Mouse (Mus musculus) heart, postnatal 4 days (tissue): ENCODE measurements around the gene Zfp281. TPM values are rescaled to one million over a fixed set of nuclear protein-coding genes. Genes with fewer than 3 reads are reported as not detected.

Experiments
- DNase-seq: peaks from one replicate; pipeline ENCODE4 v3.0.0; 2021
- total RNA-seq, 2 experiments: library from RNA; stranded (reverse); gene quantifications; 2 replicates each; pipeline ENCODE4 v1.2.3; 2021

The Zfp281 gene
- total RNA-seq, 2 experiments from 2014 or later: 14.2 TPM

DNA sequence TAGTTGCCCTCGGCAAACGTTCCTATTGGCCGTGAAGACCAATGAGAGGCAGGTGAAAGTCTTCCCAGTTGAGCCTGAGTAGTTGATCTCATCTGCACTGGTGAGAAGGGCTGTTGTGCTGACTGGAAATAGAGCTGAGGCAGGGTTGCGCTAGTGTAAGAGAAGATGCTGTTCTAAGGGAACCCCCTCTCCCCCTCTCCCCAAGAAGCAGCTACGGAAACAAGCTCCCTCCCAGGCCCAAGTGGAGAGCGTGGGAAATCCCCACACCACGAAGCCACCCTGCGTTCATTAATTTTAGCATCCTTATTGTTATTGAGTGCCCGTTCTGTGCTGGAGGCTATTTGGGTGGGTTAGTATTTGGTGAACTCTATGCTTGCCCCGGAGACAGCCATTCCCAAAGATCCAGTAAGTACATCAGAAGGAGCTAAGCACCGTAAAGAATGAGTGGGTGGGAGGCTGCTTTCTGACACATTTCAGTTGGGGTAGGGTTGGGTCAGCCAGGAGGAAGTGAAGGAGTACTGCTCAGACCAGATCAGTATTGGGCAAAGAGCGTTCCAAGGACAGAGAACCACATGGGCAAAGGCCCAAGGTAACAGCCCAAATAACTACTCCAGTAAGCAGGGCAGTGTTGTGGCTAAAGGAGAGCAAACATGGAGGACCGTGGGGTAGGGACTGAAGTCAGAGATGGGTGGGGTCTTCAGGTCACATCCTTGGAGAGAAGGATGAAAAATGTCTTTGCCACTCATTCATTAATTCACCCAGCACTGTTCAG lies 33.9 kb downstream of the Zfp281 start:
- DNase-seq: no peak

DNA sequence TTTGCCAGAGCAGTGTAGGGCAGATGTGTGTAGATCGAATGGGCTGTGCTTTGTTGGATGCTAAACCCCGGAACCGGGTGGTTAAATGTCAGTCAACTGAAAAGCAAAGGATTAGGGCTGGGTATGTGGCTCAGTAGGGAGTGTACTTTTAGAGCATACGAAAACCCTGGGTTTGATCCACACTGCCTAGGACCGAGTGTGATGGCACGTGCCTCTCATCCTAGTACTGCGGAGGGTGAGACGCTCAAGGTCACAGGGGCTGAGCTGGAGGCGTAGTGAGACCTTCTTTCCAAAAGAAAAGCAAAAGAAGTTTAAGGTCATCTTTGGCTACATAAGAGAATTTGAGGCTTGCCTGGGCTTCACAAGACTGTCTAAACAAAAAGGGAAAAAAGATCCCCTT lies 34.6 kb downstream of the Zfp281 start:
- no peak for DNase-seq

DNA sequence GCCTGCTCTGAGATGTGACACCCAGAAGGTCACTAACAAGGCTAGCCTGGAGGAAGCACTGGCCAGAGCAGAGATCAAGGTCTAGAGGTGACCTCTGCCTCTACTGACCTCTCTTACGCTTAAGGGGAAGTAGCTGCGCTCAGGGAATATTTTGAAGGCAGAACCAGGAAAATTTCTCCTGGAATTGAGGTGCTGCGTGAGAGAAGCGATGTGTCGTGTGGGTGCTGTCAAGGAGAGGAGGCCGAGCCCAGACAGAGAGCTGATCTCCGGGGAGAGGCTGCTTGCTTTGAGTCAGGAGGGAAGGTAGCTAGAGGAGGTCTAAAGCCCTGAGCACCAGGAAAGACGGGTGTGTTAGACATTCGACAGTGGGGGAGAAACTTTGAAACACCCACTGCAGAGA lies 35.2 kb downstream of the Zfp281 start:
- DNase-seq: no peak

DNA sequence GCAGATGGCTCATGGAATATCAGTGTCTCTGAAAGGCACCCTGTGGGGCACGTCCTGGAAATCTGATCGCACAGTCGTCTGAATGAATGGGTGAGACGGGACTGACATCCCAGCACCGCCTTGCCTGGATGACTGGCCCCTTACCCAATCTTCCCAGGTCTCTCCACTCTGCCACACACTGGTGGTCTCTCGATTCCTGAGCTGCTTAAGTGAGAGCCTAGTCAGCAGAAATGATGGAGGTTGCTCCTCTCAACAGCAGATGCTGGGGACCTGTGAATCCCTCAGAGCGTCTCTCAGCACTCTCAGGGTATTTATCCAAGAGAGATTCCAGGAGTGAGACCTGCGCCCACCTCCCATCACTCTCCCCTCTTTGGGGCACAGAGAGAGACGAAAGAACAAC lies 36.8 kb downstream of the Zfp281 start:
- DNase-seq: no peak

DNA sequence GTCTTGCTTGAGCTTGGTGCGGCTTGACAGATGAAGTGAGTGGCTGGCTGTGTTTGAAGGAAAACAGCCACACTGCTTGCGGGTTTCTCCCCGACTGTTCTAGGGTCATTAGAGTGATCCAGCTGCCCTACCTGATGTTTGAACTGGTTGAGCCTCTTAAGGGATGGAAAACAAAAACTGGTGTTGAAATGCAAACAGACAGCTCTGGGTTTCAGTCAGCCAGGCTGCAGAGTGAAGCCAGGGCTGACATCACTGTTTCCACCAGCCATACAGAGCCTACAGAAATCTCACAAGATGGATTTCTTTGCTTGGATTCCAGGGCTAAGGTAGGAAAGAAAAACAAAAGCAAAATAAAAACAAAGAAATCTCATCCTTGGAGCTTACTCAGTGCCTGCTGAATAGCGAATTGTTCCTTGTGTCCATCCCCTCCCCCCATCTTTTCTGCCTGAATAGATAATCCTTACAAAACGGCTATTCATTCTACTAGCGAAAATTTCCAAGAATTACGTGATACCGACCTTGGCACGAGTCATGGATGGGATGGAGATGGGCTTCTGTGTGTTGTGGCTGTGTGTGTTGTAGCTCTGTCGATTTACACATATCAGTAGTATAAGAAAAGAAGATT lies 37.4 kb downstream of the Zfp281 start:
- DNase-seq: no peak

DNA sequence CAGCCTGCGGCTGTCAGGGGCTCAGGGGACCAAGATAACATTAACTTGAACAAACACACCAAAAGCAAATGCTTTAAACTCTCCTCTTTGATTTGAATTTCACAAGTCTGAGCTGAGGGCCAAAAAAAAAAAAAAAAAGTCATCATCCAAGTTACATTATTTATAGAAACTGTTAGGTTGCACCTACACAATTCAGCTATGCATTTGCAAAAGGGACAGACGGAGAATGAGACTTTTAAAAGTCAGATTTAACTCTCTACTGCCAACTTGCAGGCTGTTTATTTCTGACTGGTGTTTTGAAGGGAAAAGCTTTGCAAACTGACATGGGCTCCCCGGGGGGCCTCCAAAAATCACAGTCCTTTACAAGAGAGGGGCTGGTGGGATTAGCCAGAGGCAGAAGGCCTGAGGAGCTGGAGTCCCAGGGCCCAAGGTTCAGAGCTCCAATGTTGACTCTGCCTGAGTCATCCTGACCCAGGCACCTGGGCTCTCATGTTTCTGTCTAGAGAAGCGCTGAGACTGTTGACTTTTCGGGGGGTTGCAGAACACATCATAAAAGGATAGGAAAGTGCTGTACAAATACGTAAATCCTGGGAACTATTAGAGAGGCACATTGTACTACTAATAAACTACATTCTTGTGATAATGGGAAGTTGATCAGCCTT lies 40.4 kb downstream of the Zfp281 start:
- no peak for DNase-seq

DNA sequence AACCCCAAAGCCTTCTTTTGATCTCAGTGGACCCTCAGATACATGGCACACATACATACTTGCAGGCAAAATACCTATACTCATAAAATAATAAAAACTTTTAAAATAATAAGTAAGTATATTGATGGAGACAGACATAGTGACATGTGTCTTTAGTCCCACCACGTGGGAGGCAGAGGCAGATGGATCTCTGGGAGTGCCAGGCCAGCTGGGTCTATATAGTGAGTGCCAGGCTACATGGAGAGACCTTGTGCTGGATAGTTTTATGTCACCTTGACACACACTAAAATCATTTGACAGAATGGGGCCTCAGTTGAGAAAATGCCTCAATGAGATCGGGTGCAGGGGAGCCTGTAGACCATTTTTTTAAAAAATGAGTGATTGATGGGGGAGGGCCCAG lies 41.8 kb downstream of the Zfp281 start:
- DNase-seq: no peak

DNA sequence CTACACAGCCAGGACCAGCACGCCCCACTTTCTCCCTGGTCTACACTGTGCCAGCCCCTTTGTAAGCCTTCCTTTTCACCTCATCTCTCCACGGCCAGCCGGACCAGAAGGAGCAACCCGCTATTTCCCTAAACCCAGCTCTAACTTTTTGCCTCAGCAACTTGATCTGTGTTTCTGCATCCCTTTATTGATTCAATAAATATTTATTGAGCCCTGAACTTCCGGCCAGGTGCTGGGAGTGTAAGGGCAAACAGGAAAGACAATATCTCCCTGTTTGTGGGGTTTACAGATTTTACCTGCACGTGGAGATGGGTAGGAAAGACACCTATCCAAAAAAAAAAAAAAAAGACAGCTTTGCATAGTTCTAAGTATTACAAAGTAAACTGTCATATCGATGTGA lies 45.2 kb downstream of the Zfp281 start:
- no peak for DNase-seq

DNA sequence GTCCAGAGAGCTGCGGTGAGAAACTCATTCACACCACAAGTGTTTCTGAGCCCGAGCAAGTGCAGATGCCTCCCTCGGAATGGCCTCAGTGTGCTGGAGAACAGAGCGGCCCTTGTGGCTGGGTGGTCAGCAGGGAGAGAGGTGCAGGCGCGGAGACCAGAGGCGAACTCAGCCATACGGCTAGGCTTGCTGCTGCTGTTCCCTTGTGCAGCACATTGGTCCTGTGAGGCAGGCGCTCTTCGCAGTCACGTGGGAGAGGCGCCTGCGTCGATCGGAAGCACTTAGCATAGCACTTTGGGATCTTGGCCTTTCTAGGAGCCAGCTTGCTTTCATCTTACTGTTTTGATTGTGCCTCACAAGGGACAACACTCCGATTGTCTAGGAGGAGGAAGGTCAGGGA lies 45.7 kb downstream of the Zfp281 start:
- no peak for DNase-seq

DNA sequence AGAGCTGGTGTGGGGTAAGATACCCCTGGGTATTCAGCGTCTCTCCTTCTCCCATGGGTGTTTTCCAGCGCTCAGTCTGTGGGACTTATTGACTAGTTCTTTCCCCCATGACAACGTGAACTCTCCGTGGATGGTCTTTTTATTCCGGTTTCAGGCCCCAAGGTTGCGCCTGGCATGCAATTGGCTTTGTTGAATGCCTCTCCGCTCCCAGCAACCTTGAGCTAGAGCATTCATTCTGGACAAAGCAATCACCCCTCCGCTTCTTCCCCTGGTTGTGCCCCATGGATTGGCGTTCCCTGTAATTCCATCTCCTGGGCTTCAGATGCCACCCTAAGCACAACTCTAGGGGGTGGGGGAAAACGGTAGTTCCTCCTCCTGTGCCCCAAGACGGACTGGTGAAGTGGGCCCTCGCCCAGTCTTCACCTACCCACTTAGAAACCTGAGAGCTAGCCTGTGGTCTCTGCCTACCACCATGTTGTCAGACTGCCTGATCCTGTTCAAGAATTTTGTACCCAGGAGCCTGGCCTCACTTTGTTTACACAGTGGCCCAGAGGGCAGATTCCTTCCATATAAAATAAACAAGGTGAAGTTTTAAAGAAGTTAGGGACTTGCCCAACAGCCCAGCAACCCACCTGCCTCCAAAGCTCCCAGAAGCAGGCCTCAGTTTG lies 47.2 kb downstream of the Zfp281 start:
- no peak for DNase-seq

DNA sequence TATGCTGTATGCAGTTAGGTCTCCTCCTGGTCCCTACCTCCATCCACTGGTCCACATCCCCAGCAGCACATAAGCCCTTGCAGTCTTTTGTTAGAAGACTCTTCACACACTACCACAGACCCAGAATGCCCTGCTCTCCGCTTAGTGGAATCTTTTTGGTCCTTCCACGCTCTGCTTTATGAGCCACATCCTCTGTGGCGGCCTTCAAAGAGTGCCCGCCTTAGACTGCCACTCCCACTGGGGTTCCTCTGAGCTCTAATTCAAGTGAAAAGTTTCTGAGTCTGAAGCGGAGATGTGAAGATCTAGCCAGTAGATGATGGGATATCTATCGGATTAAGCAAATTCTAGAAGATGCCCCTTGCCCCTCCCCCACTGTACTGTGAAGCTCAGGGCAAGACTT lies 47.9 kb downstream of the Zfp281 start:
- no peak for DNase-seq

DNA sequence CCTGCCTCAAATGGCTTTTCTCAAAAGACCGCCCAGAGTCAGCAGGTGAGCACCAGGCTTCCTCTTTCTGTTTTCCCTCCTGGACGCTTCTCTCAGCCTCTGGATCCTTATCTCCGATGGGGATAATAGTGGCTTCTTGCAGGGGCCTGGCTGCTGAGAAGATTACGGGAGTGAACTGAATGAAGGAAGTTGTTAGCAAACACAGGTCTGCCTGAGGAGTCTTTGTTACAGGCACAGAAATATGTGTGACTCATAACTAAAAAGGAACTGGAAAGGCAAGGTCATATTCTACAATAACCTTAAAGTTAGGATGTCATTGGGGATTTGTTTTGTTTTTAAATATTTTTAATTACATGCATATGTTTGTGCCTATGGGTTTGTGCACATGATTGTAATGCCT lies 48.6 kb downstream of the Zfp281 start:
- no peak for DNase-seq

DNA sequence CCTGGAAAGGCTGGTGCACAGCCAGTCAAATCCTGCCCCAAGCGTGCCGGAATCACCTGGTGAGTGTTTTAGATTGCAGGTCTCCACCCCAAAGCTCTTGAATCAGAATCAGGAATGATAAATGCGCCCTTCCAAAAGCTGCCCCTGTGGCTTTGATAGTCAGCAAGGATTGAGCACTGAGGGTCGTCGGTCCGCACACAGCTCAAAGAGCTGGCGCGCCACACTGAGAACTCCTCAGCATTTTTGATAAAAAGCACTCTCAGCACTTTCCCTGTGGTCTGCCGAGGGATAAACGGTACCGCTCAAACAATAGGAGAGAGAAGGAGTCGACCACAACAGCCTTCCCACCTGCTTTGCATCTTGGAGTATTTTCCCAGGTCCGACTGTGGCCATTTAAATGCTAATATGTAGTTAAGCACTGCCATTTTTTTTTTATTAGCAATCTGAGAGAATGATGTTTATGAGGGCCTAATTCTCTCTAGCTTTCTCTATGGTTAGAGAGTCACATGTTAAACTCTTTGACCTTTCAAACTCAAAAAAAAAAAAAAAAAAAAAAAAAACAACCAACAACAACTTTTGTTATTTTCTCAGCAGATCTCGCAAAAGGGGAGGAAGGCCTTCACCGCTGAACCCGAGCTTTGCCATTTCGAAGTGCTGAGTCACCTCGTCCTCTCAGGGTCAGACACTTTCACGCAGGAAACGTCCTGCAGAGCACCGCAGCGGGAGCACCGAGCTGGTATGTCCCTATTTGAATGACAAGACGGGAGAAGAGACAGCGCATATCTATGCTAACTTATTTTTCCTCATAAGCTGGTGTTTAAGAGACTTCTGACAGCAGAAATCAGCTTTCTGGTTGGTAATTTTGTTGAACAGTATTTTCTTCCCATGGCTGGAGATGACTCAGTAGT lies 50.1 kb downstream of the Zfp281 start:
- no peak for DNase-seq

DNA sequence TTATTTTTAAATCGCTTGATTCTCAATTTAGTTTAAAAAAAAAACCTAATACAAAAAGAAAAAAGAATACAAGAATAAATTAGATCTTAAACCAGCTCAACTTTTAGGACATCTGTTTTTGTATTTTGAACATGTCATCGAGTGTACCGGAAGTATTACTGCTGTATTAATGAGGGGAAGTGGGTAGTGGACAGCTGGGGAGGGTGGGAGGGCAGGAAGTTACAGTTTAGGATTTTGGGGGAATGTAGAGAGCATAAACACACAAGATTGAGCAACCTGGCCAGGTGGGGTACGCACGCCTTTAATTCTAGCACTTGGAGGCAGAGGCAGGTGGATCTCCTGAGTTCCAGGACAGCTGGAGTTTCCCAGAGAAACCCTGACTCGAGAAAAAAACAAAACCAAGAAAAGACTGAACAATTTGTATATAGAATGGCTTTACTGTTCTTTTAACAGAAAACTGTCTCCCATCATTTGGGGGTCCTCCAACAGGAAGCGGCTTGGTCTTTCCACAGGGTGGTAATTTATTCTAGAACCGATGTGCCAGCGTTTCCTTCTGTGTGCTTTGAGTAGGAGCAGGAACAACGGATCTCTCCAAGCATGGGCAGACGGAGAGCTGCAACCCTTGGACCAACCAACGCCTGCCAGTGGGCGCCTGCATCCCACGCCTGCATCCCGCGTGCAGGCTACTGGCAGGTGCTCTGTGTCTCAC lies 51.2 kb downstream of the Zfp281 start:
- DNase-seq: no peak

DNA sequence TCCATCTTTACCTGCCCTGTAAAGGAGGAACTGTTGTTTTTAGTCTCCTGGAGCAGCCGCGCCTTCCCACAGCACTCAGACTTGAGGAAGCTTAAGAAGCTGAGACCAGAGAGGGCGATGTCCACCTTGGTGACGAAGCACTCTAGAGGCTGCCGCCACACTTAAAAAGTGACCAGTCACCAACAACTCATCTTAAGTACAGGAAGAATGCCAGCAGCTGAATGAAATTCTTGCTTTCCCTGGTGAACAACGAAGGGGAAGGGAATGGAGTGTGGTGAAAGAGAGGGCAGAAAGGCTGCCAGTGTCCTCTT lies 51.7 kb downstream of the Zfp281 start:
- no peak for DNase-seq

DNA sequence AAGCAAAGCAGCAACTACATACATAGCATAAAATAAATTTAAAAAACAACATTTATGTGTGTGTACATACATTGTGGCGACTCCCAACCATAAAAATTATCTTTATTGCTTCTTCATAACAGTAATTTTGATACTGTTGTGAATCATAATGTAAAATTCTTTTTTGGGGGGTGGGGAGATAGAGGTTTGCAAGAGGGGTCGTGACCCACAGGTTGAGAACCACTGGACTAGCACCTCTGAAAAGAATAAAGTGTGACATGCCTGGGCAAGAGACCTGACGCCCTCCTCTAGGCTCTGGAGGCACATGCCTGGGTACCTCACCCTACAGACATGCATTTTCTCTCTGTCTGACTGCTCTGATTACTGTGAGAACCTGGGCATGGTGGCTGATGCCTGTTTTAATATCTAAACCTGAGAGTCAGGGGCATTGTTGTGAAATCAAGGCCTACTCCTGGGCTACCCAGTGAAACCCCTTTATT lies 53.2 kb downstream of the Zfp281 start:
- no peak for DNase-seq

DNA sequence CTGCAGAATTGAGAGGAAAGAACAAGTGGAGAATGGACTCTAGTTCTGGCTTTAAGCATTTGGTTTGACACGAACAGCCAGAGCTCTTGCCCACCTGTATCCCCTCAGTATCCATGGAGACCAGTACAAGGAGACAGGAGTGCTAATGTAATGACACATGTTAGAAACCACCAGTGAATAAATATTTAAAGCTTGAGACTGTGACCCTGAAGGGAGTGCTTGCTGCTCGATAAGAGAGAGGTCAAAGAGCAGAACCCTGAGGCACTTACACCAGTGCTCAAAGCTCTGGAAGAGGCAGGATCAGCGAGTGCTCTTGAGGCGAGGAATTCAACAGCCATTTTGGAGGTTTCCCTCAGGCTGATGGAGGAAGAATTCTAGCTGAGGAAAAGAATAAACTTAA lies 54.1 kb downstream of the Zfp281 start:
- DNase-seq: no peak
